ENCODE assay signal across 9 mouse cellular contexts in the genomic region with DNA sequence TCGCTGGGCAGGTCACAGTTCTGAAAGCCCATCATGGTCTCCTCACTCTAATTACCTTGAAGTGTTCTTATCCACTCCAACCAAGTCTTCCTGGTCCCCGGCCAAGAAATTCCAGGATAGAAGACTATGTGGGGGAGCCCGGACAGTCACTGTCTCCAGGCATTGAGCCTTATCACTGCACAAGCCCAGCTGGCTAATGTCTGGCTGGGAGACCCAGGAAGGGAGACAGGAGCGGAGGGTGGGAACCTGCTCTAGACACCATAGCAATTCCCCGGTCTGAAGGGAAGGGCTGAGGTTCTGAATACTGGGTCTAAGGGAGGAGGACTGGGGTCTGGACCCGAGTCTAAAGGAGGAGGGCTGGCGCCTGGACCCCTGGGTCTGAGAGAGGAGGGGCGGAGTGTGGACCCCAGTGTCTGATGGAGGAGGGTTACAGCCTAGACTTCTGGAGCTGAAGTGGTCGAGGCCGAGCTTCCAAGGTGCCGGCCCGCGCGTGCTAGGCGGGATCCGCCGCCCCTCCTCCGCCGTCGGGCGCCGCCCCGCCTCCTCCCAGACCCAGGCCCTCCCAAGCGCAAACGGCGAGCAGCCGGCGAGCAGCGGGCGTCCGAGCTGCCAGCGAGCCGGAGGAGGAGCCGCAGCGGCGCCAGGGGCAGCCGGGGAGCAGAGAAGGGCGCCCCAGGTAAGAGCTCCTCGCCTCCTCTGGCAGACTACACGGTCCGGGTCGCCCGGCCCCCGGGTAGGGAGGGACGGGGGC. TPM values are rescaled to one million over a fixed set of nuclear protein-coding genes. Genes with fewer than 3 reads are reported as not detected.
DNase-seq lines count a peak whose midpoint lies in the region; ATAC-seq lines count a peak whose summit lies in the region.
"Had no signal": no experiment of that assay in that cellular context is flagged by ENCODE, and none has a peak within 500 bp of the region (broad histone marks: within the 10 kb centered on the region; RNA-seq: fewer than 3 reads in every experiment).

A gene (plus strand): TSS at position 583 of the 751 bp plus-strand sequence.

- peak within 1 kb of the TSS; percentile 2 for H3K9ac ChIP-seq in liver, embryonic 11.5 days (ENCODE audit: low read depth, low read length)
- H3K9ac ChIP-seq in neural tube, embryonic 11.5 days (ENCODE audit: low read length): peak within 1 kb of the TSS; percentile 39

- peak within 1 kb of the TSS; percentile 58 for H3K27ac ChIP-seq in liver, embryonic 11.5 days (ENCODE audit: low read depth, low read length)
- no peak within 1 kb of the TSS for H3K27ac ChIP-seq in neural tube, embryonic 11.5 days (ENCODE audit: low read depth, low read length)

- 4% methylated on average over 43 of the region's 45 CpGs for WGBS in liver, embryonic 11.5 days
- WGBS in neural tube, embryonic 11.5 days: 3% methylated on average over 43 of the region's 45 CpGs

- no peaks in the 10 kb centered on the region for H3K9me3 ChIP-seq in liver, embryonic 11.5 days (ENCODE audit: control insufficient read depth, low read length)
- H3K9me3 ChIP-seq in neural tube, embryonic 11.5 days (ENCODE audit: control insufficient read depth, low read length): no peaks in the 10 kb centered on the region

- peak; percentile 39; the same call in 1 of the 2 replicates for ATAC-seq in liver, embryonic 11.5 days (replicated peaks; ENCODE audit: low FRiP score)
- ATAC-seq in neural tube, embryonic 11.5 days (ENCODE audit: insufficient read depth, low FRiP score, low TSS enrichment): 0 out of 2 replicates have a peak, but pooled peaks have one; percentile 38

- intact Hi-C loops in heart, postnatal 10 days (cut with DNase I): no loop called here

- H3K27me3 ChIP-seq in liver, embryonic 11.5 days (replicated peaks; ENCODE audit: control insufficient read depth, insufficient read depth, low read length): peaks cover 98% of the 10 kb centered on the region
- peaks cover 99% of the 10 kb centered on the region for H3K27me3 ChIP-seq in neural tube, embryonic 11.5 days (ENCODE audit: control insufficient read depth, insufficient read depth, low read length)

- H3K36me3 ChIP-seq in liver, embryonic 11.5 days (ENCODE audit: control insufficient read depth, insufficient read depth, low read length): no peaks in the 10 kb centered on the region
- H3K36me3 ChIP-seq in neural tube, embryonic 11.5 days (ENCODE audit: control insufficient read depth, insufficient read depth, low read length): no peaks in the 10 kb centered on the region

- H3K4me1 ChIP-seq in liver, embryonic 11.5 days (replicated peaks; ENCODE audit: control insufficient read depth, insufficient read depth, low read length): peaks cover 11% of the 10 kb centered on the region
- H3K4me1 ChIP-seq in neural tube, embryonic 11.5 days (ENCODE audit: control insufficient read depth, insufficient read depth, low read length): no peaks in the 10 kb centered on the region

- H3K4me2 ChIP-seq in liver, embryonic 11.5 days: peak within 1 kb of the TSS; percentile 91
- H3K4me2 ChIP-seq in neural tube, embryonic 11.5 days (ENCODE audit: low read depth): peak within 1 kb of the TSS; percentile 82

- H3K4me3 ChIP-seq in liver, embryonic 11.5 days (ENCODE audit: low read depth, low read length): peak within 1 kb of the TSS; percentile 60
- peak within 1 kb of the TSS; percentile 41 for H3K4me3 ChIP-seq in neural tube, embryonic 11.5 days (ENCODE audit: low read depth, low read length)

- peak; percentile 39 for DNase-seq in gastrocnemius, postnatal 10 days
- DNase-seq in gastrocnemius, adult 18-20 months (ENCODE audit: low spot score): no peak
- peak; percentile 69 for DNase-seq in R1 (ENCODE audit: low read depth, low spot score)
- DNase-seq in heart, postnatal 10 days: peak; percentile 29 to 38
- peak; percentile 53 for DNase-seq in liver, embryonic 11.5 days (ENCODE audit: low spot score)
- peak; percentile 55 for DNase-seq in neural tube, embryonic 11.5 days (ENCODE audit: low spot score)
- no peak for DNase-seq in spleen, adult 12 weeks (ENCODE audit: low spot score)
- no peak for DNase-seq in cerebellum, adult 11-12 months

RNA-seq across cellular contexts. Expression of the gene that starts here (rescaled TPM):
- 1 to 10 TPM; 1.4 to 1.8 TPM for total RNA-seq in gastrocnemius, postnatal 10 days (2021)
- total RNA-seq in gastrocnemius, adult 18-20 months (2021): 1 to 10 TPM; 4.3 to 4.7 TPM
- under 1 TPM; 0.22 to 0.26 TPM for total RNA-seq in heart, postnatal 10 days (2021)
- 2.0 and 2.5 TPM in 2 replicates for polyA plus RNA-seq in liver, embryonic 11.5 days (2014; fragmentation: Nextera tagmentation; extraction: Ambion mirVana)
- polyA plus RNA-seq in neural tube, embryonic 11.5 days (2014; fragmentation: Nextera tagmentation; extraction: Ambion mirVana): 1.2 and 1.6 TPM in 2 replicates
- total RNA-seq: neutrophil, adult 5-6 weeks had no signal

Comparison
In these comparisons a context has a peak if more than half of its experiments do, and no peak if none do; other contexts are left out.
1. DNase-seq: peak in gastrocnemius, postnatal 10 days (single experiment), R1 (single experiment), liver, embryonic 11.5 days (single experiment) and neural tube, embryonic 11.5 days (single experiment); none in gastrocnemius, adult 18-20 months (single experiment), spleen, adult 12 weeks (single experiment) and cerebellum, adult 11-12 months (single experiment).
2. Peak in DNase-seq in heart, postnatal 10 days; RNA of the gene not detected or under 1 TPM.